Mouse (Mus musculus): Measurements from ENCODE around the gene Hdac4.

DNA sequence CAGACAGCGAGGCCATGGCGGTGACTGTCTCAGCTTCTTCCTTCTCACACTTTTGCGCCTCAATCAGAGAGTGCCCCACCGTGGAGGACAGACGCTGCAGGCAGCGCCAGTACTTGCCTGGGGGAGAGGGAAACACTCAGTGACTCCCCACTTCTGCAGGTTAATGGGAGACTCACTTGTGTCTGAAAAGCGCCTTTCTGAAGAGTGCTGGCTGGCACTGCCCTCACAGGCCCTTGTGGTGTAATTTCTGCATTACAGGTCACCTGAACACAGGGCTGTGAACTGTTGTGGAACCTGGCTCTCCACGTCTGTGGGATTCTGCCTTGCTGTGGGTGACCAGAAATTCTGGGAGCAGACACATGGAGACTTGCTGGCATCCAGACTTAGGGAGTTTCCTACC, 261.8 kb downstream of the Hdac4 start:
- TF ChIP-seq CTCF (IDR thresholded peaks at IDR 0.05; ENCODE audit: borderline replicate concordance, insufficient read depth, low read length) = no peak
- TF ChIP-seq POLR2A (IDR thresholded peaks at IDR 0.05; ENCODE audit: low read depth, low read length) = no peak
